Mouse (Mus musculus) E14TG2a.4 (cell line): ENCODE measurements around the gene Tmie.

Source experiments
- CTCF ChIP-seq: conservative IDR thresholded peaks from 2 replicates; pipeline ENCODE4 v1.5.1; 2014; ENCODE audit warnings: low read length
- NANOG ChIP-seq: IDR thresholded peaks from 2 replicates; pipeline ENCODE4 v1.6.1; 2014; ENCODE audit warnings: borderline replicate concordance, low read length, mixed read lengths

- TF ChIP-seq CTCF (no peak), NANOG (no peak)
These were observed 557 bp downstream of the Tmie start, which contains the start of gene Als2cl for GRCm38 (mm10) chr9:110879191-110879920.
